Mouse (Mus musculus): Measurements from ENCODE around the gene Trio.

DNA sequence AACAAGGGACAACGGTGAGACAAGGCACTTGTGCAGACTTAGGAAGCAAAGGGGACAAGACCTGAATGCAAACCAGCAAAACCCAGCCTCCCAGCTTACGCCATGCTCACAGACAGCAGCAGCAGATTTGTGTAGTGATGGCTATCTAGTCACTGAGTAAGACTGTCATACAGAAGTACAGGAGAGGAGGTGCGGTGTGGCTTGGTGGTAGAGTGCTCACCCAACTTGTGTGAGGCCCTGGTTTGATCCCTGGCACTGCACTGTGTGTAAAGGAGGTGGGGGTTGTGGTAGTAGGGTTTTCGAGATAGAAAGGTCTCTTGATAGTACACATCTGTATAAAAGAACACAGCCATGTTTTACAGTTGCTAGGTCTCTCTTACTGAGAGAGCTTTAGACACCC lies 198.8 kb downstream of the Trio start:
- no peak for TF ChIP-seq GATA1 (IDR thresholded peaks at IDR 0.05; ENCODE audit: low read length)
- TF ChIP-seq TAL1 (IDR thresholded peaks at IDR 0.05; ENCODE audit: low read length) = no peak
